In the genomic region with DNA sequence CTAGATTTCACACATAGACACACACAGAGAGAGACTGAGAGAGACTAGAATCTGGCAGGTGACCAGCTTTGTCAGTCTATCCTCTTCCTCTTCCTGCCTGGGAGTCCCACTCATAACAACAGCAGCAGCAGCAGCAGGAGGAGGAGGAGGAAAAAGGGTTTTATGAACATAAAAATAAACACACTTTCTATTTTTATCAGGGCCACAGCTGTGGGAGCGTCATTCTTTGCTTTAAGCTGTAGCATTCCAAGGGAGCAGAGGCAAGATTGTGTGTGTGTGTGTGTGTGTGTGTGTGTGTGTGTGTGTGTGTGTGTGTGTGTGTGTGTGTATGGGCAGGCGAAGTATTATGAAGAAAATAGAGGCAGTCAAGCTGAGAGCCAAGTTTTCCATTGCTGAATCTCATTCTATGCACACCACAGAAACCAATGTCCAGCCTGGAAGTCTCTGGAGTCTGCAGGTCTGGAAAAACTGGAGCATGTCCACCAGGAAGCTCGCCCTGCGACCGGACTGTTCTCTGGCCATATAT, we compare ENCODE assay signal across 9 mouse cellular contexts. TPM values are rescaled to one million over a fixed set of nuclear protein-coding genes. Genes with fewer than 3 reads are reported as not detected.
DNase-seq lines count a peak whose midpoint lies in the region; ATAC-seq lines count a peak whose summit lies in the region.
"Had no signal": no experiment of that assay in that cellular context is flagged by ENCODE, and none has a peak within 500 bp of the region (broad histone marks: within the 10 kb centered on the region; RNA-seq: fewer than 3 reads in every experiment).

No protein-coding gene starts in this region.

- peak overlapping the region; percentile 62 for H3K27ac ChIP-seq in heart, embryonic 13.5 days (replicated peaks)
- H3K27ac ChIP-seq: embryonic facial prominence, embryonic 12.5 days had no signal

- no peaks in the 10 kb centered on the region for H3K27me3 ChIP-seq in heart, embryonic 13.5 days (replicated peaks)
- H3K27me3 ChIP-seq: embryonic facial prominence, embryonic 12.5 days had no signal

- DNase-seq in adrenal gland, postnatal 10 days: peak; percentile 40
- DNase-seq in adrenal gland, postnatal 14 days: no peak
- peak; percentile 25 for DNase-seq in 416B (ENCODE audit: low read depth)
- peak; percentile 40 to 57 for DNase-seq in kidney, postnatal 36 days
- DNase-seq in right cerebral cortex, postnatal 14 days: peak; percentile 24
- no peak for DNase-seq in urinary bladder, postnatal 4 days (ENCODE audit: low spot score in 2 of 2)
- no peak for DNase-seq in cerebellum, adult 9-10 months

- peak; percentile 25; the same call in 1 of the 2 replicates for ATAC-seq in heart, embryonic 13.5 days (ENCODE audit: extremely low read depth, insufficient number of reproducible peaks, low FRiP score, low TSS enrichment)

- no peak overlapping the region for H3K4me2 ChIP-seq in heart, embryonic 13.5 days
- H3K4me2 ChIP-seq: embryonic facial prominence, embryonic 12.5 days had no signal

- H3K36me3 ChIP-seq in heart, embryonic 13.5 days: no peaks in the 10 kb centered on the region
- H3K36me3 ChIP-seq: embryonic facial prominence, embryonic 12.5 days had no signal

- H3K9me3 ChIP-seq in heart, embryonic 13.5 days: no peaks in the 10 kb centered on the region
- H3K9me3 ChIP-seq: embryonic facial prominence, embryonic 12.5 days had no signal

- no peak overlapping the region for H3K4me3 ChIP-seq in heart, embryonic 13.5 days
- H3K4me3 ChIP-seq: embryonic facial prominence, embryonic 12.5 days had no signal

- H3K9ac ChIP-seq in heart, embryonic 13.5 days: no peak overlapping the region
- H3K9ac ChIP-seq: embryonic facial prominence, embryonic 12.5 days had no signal

- H3K4me1 ChIP-seq in heart, embryonic 13.5 days: peaks cover 12% of the 10 kb centered on the region
- H3K4me1 ChIP-seq: embryonic facial prominence, embryonic 12.5 days had no signal

- WGBS in heart, embryonic 13.5 days: 50% methylated on average over 4 of the region's 5 CpGs

RNA-seq across cellular contexts. Expression of a gene that starts 7.1 kb away (rescaled TPM):
- total RNA-seq in adrenal gland, postnatal 10 days (2021): 10 to 100 TPM; 22.3 to 27.8 TPM
- total RNA-seq in adrenal gland, postnatal 14 days (2021): 24.5 and 39.8 TPM in 2 replicates
- polyA plus RNA-seq in heart, embryonic 13.5 days (2015; fragmentation: Nextera tagmentation; extraction: Ambion mirVana): 10.9 and 13.4 TPM in 2 replicates

Comparison
In these comparisons a context has a peak if more than half of its experiments do, and no peak if none do; other contexts are left out.
1. DNase-seq: peak in adrenal gland, postnatal 10 days (single experiment), 416B (single experiment), kidney, postnatal 36 days (2 of 2) and right cerebral cortex, postnatal 14 days (single experiment); none in adrenal gland, postnatal 14 days (single experiment), urinary bladder, postnatal 4 days (0 of 2) and cerebellum, adult 9-10 months (single experiment).